Mouse (Mus musculus) brain, embryonic 14.5 days (tissue): Measurements from ENCODE around the gene Dyrk1a.

Source experiments
- CTCF ChIP-seq: fragments of 200-500 bp; IDR thresholded peaks from 2 replicates; pipeline ENCODE4 v1.5.1; 2012; ENCODE audit warnings: inconsistent platforms, mild to moderate bottlenecking, moderate library complexity, borderline replicate concordance; ENCODE audit not compliant: insufficient read depth, insufficient read length; ENCODE audit errors: extremely low read depth
- POLR2A ChIP-seq: fragments of 200-500 bp; IDR thresholded peaks from 2 replicates; pipeline ENCODE4 v1.6.1; 2012; ENCODE audit warnings: mild to moderate bottlenecking, inconsistent platforms, borderline replicate concordance; ENCODE audit not compliant: poor library complexity, insufficient read depth, insufficient read length, severe bottlenecking; ENCODE audit errors: extremely low read depth

GRCm38 (mm10) chr16:94544540-94545105 lies 25.2 kb upstream of the Dyrk1a start:
- TF ChIP-seq CTCF (no peak), POLR2A (no peak)
